Mouse (Mus musculus): ENCODE results near the gene Ppox. TPM values are rescaled to one million over a fixed set of nuclear protein-coding genes. Genes with fewer than 3 reads are reported as not detected.
A peak's percentile ranks its signal among the peaks of the same experiment; 100 is the strongest.
"Not testable (repeated sequence)": the region's sequence is repeated elsewhere in the genome, so short reads cannot be mapped to it uniquely, and the experiment has no call there.

The Ppox gene
- total RNA-seq (2021): 10 to 100 TPM in 1 of 2 experiments, 1 to 10 TPM in 1; 9.6 to 11.8 TPM
- long read RNA-seq, experiment 1, transcript Ppox-201 (13 exons, 1,821 nt): major isoform, 7 of 12 reads
- long read RNA-seq, experiment 1, partial matches to known transcripts: 0 of 12 reads
- long read RNA-seq, experiment 1, other reads (novel, unspliced or antisense): 5 of 12 reads
- long read RNA-seq, experiment 2, transcript Ppox-201 (13 exons, 1,821 nt): major isoform, 15 of 19 reads
- long read RNA-seq, experiment 2, partial matches to known transcripts: 0 of 19 reads
- long read RNA-seq, experiment 2, other reads (novel, unspliced or antisense): 4 of 19 reads

DNA sequence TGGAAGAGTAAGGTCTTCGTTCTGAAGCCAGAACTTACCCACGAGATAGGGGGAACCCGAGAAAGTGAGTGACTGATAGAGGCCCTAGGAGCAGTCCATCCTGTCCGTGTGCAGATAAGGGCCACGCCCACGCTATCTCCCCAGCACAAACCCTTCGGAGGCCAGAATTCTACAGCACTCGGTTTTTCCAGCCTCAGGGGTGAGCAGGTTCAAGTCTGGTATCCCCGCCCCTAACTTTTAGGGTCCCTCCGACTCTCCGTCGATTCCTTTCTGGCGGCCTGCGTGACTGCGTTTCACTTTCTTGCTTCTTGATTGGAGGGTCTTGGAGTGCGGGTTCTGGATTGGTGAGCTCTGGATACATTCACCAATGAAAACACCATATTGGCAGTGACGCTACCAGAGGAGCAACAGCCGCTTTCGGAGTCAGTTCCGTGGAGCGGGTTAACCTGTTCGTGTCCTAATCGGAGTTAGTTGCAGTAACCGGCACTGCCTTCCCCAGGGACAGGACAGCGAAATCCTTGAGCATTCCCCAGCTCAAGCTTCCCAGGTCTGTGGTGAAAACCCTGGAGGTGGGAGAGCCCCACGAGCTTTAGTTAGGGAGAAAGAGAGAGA is at the start of gene Ppox:
TSS of gene Ppox (minus strand) at position 271 of the 612 bp plus-strand sequence.
- intact Hi-C loops (cut with DNase I; ENCODE audit: low total_unique reads): no loop called here
- DNase-seq: peak; percentile 88

GRCm38 (mm10) chr1:171330216-171330560 is 49.2 kb upstream of the Ppox start:
- DNase-seq: no peak
- intact Hi-C loops (cut with DNase I; ENCODE audit: low total_unique reads): no loop called here

DNA sequence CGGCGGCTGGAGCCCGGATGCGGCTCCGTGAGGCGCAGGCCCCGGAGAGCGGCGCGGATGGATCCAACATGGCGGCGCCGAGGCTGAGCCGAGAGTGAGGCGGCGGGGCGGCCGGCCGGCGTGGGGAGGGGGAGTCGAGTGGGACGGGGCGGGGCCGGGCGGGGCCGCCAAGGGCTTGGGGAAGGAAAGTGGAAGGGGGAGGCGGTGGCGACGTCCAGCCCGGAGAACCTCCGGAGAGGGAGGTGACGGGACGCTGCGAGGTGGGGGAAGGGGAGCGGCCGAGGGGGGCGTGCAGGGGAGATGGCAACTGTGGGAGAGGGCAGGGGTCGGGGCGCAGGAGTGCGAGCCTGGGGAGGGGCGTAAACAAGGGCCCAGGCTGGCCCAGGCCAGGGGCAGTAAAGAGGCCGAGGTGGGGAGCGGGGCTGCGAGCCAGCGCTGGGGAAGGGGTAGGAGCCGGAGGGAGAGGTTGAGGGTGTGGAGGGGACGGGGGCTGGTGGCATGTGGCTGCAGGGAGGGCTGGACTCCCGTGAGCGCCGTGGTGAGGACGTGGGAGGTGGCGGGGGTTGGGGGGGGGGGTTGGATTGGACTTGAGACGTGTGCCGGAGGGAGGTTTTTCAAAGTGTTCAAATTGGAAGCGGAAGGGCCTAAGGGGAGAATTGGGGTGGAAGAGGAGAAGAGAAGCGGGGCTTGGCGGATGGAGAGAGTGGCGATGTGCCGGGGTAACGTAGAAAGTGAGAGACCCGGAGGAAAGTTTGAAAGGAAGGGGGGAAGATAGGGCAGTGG is 48.6 kb upstream of the Ppox start:
- intact Hi-C loops (cut with DNase I; ENCODE audit: low total_unique reads): no loop called here

DNA sequence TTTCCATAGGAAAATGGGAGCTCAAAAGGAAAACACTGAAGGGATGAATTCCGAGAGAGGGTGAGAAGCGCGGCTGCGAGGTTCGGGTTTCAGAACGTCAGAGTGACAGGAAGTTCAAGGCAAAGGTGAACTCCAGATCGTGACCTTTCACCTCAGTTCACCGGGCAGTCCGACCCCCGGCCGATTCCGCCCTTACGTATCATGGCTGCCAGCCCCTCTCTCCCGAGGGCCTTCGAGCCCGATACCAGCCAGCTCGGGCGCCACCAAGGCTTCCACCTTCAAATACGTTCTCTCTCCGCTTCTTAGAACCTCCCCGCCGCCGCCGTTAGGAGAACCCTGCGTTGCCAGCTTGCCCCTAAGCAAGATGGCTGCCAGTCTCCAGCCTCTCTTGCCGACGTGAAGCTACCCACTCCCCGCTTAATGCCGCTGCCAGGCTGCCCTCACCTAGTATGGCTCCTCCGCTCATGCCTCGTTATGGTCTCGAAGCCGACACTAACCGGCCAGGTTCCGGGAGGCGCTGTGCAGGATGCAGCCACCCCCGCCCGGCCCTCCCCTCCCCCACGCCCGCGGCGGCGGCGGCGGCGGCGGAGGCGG is 48.0 kb upstream of the Ppox start, which contains the start of gene Dedd:
TSS of gene Dedd (plus strand) at position 307 of the 594 bp plus-strand sequence.
- intact Hi-C loops (cut with DNase I; ENCODE audit: low total_unique reads): no loop called here
- peak; percentile 91 for DNase-seq

More for the DNA sequence above, 48.6 kb upstream of the Ppox start:
- DNase-seq: peak; percentile 86

DNA sequence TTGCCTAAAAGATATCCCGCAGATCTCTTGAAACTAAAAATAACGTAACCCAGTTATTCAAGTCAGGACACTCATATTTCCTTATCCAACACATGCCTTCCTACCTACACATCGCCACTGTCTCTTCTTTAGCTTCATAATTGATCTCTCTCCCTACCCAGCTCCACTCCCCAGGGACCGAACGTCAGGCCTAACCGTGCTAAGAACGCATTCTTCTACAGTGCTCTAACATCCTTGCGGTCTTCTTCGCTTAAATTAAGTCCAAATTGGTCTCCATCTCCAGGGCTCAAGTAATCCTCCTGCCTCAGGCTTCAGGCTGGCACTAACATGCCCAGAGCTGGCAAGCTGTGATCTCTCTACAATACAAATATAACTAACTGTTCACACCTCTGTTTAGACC is 47.3 kb upstream of the Ppox start:
- DNase-seq: no peak
- intact Hi-C loops (cut with DNase I; ENCODE audit: low total_unique reads): no loop called here

GRCm38 (mm10) chr1:171326588-171326987 is 45.6 kb upstream of the Ppox start:
- intact Hi-C loops (cut with DNase I; ENCODE audit: low total_unique reads); DNase-seq: not testable (repeated sequence)

DNA sequence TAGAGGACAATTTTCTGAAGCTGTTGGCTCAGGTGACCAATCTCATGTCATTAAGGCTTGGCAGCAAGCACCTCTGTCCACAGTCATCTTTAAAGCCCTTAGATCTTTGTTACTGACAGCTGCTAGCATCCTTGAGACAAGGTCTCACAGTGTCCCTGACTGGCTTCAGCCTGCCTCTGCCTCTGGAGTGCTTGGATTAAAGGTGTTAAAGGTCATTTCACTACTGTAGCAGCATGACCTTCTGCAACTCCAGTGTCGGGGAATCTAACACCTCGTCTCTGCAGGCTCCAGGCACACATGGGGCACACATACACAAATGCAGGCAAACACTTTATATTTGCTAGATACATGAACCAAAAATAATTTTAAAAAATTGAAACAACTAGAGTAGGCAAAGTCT is 44.6 kb upstream of the Ppox start:
- DNase-seq: no peak
- intact Hi-C loops (cut with DNase I; ENCODE audit: low total_unique reads): no loop called here

DNA sequence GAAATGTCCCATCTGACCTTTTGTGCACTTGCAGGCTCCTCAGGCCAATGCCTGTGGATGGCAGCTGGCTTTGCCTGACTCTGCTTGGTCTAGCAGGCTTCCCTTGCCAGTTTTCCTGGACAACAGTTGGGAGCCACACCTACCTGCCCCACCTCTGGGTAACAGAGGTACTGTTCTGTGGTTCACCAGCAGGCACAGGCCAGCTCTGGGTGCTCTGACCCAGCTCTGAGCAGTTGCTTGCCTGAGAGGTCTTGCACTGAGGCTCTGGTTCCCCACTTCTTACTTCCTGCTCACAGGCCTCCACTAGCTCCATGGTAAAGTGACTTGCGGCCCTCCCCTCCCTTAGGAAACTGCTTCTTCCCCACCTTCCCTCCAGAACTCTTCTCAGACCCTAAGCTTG is 41.0 kb upstream of the Ppox start:
- no peak for DNase-seq
- intact Hi-C loops (cut with DNase I; ENCODE audit: low total_unique reads): no loop called here

DNA sequence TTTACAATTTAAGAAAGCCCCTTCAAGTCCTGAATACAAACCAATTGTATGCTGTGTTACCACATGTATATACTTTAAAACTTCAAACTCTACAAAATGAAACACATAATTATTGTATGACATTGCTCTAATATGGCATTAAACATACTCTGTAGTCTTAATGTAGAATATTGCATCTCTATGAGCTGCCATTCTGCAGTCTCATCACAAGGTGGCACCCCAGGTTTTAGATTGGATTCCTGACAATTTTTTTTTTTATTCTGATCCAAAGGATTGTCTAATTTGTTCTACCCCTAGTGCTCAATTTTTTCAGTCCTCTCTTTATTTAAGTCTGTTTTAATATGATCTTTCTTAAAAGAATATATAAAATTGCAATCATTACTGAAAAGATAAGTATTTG is 40.4 kb upstream of the Ppox start:
- intact Hi-C loops (cut with DNase I; ENCODE audit: low total_unique reads): loop anchor here (2.0 kb wide), 1 partner anchor 35 kb away; no protein-coding TSS in a partner anchor
- no peak for DNase-seq

DNA sequence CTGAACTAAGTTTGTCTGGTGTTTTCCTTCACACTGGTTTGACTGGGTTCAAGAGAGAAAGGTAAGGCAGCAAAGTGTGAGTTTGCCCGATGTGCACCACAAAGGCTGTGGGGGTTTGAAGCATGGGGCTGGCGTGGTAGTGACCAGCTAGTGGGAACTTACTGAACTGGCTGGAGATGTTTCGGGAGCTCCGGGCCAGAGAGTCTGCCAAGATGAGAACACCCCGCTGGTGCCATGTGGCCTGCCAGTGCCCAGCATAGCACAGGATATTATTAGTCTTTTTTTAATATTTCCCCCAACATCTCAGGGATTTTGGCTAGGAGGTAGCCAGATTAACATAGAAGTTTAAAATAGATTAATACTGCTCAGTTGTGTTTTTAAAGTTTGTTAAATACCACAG is 39.2 kb upstream of the Ppox start:
- DNase-seq: no peak
- intact Hi-C loops (cut with DNase I; ENCODE audit: low total_unique reads): loop anchor here (2.0 kb wide), 1 partner anchor 37 kb away; no protein-coding TSS in a partner anchor

- no peak for DNase-seq
- intact Hi-C loops (cut with DNase I; ENCODE audit: low total_unique reads): loop anchor here (2.0 kb wide), 1 partner anchor 37 kb away; no protein-coding TSS in a partner anchor
Measured at GRCm38 (mm10) chr1:171319748-171320147, 38.8 kb upstream of the Ppox start.

GRCm38 (mm10) chr1:171309321-171309720 is 28.3 kb upstream of the Ppox start:
- DNase-seq: no peak
- intact Hi-C loops (cut with DNase I; ENCODE audit: low total_unique reads): no loop called here

GRCm38 (mm10) chr1:171306157-171306556 is 25.2 kb upstream of the Ppox start:
- intact Hi-C loops (cut with DNase I; ENCODE audit: low total_unique reads); DNase-seq: not testable (repeated sequence)

GRCm38 (mm10) chr1:171298226-171298625 is 17.2 kb upstream of the Ppox start:
- no peak for DNase-seq
- intact Hi-C loops (cut with DNase I; ENCODE audit: low total_unique reads): no loop called here

GRCm38 (mm10) chr1:171295063-171295402 is 14.0 kb upstream of the Ppox start:
- DNase-seq: no peak
- intact Hi-C loops (cut with DNase I; ENCODE audit: low total_unique reads): no loop called here

DNA sequence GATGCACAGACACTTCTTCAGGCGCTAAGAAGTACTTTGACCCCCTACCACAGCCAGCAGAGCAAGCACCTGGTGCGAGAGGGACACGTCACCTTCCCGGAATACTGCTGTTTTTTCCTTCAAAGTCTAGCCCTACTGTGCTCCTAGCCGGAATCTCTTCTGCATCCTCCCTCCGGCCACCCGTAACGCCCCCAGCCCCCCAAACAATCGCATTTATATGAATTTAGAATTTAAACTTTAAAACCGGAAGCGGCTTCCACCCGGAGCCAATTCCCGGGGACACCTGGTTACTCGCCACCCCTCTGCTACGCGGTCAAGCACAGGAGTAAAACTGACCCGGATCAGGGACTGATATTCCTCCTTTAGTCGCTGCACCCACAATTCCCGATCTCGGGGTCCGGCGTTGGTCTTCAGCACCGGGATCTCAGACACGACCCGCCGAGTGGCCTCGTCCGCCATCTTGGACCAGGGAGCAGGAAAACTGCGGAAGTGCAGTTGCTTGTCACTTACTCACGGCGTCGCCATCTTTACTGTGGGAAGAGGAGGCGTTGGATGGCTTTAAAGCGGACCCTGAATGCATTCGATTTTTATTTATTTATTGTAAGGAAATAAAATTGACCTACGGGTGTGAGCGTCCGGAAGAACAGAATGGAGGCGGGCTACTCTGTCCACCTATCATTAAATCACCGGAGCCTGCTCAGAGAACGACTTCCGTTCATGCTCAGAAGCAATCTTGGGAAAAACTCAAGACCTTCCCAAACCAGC is 13.5 kb upstream of the Ppox start, which contains the start of gene Ufc1:
TSS of gene Ufc1 (minus strand) at position 727 of the 765 bp plus-strand sequence.
- peak; percentile 81 for DNase-seq
- intact Hi-C loops (cut with DNase I; ENCODE audit: low total_unique reads): no loop called here

DNA sequence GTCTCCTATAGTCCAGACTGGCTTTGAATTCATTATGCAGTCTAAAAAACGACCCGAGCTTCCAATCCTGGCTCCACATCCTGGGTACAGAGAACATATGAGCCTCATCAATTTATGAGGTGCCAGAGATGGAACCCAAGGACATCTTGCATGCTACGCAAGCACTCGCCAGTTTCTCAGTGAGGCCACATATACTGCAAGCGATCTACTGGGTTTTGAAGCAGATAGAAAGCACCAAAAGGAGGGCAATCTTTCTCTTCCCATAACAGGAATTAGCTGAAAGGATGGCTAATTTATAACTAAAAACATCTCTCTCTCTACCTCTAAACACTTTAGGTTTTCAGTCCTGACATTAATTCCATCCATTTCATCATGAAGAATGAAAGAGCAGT is 12.9 kb upstream of the Ppox start:
- intact Hi-C loops (cut with DNase I; ENCODE audit: low total_unique reads): no loop called here
- no peak for DNase-seq

DNA sequence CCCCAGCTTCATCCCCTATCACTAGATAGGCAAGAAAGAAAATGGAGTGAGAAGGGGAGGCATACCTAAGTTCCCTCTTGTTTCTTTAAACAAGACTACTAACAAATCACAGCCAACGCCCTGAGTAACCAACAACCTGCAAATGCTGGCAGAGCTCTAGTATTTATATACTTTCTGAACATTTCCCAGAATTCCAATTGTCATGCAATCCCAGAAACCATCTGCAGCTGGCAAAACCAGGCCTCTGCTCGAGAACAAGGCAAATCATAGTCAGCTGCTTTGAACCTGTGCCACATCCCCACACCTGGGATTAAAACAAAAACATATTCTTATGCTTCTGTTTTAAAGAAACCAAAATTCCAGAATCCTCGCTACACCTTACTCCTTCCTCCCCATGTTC is 12.4 kb upstream of the Ppox start:
- no peak for DNase-seq
- intact Hi-C loops (cut with DNase I; ENCODE audit: low total_unique reads): no loop called here

- intact Hi-C loops (cut with DNase I; ENCODE audit: low total_unique reads): no loop called here
- DNase-seq: no peak
Measured at GRCm38 (mm10) chr1:171288328-171288727, 7.3 kb upstream of the Ppox start.
